Mouse (Mus musculus) adrenal gland, adult 18-20 months (tissue): ENCODE measurements around the gene Zfp36l2. TPM values are rescaled to one million over a fixed set of nuclear protein-coding genes. Genes with fewer than 3 reads are reported as not detected.
A peak's percentile ranks its signal among the peaks of the same experiment; 100 is the strongest.

Source experiments
- DNase-seq, 2 experiments: peaks; one replicate each; pipeline ENCODE4 v3.0.0; 2021 to 2022; ENCODE audit warnings: low spot score in 2 of 2
- total RNA-seq, 2 experiments: library from RNA; stranded (reverse); gene quantifications; 1 replicate in 1 of 2; 2 replicates in 1 of 2; pipeline ENCODE4 v1.2.3; 2021

Gene Zfp36l2
- total RNA-seq, 2 experiments from 2014 or later: 51.2 to 89.3 TPM

GRCm38 (mm10) chr17:84154302-84155028, 33.3 kb downstream of the Zfp36l2 start:
- DNase-seq: peak in 1 of 2 experiments; percentile 11

GRCm38 (mm10) chr17:84152976-84153786, 34.6 kb downstream of the Zfp36l2 start:
- peak in 1 of 2 experiments; percentile 18 for DNase-seq

- peak in 1 of 2 experiments; percentile 19 for DNase-seq
These were observed 35.4 kb downstream of the Zfp36l2 start for GRCm38 (mm10) chr17:84152206-84152975.

- DNase-seq: peak in 1 of 2 experiments; percentile 16
These were observed 36.4 kb downstream of the Zfp36l2 start for GRCm38 (mm10) chr17:84151306-84151705.

GRCm38 (mm10) chr17:84150291-84150690, 37.5 kb downstream of the Zfp36l2 start:
- DNase-seq: peak in 1 of 2 experiments; percentile 18

- peak in 1 of 2 experiments; percentile 15 for DNase-seq
These were observed 38.2 kb downstream of the Zfp36l2 start for GRCm38 (mm10) chr17:84149566-84149965.

GRCm38 (mm10) chr17:84148499-84149484, 39.0 kb downstream of the Zfp36l2 start:
- DNase-seq: peak; percentile 54 to 62

- DNase-seq: no peak
These were observed 40.3 kb downstream of the Zfp36l2 start for GRCm38 (mm10) chr17:84147183-84148108.

- no peak for DNase-seq
These were observed 41.1 kb downstream of the Zfp36l2 start for GRCm38 (mm10) chr17:84146458-84147182.

GRCm38 (mm10) chr17:84145826-84146287, 41.9 kb downstream of the Zfp36l2 start:
- peak in 1 of 2 experiments; percentile 47 for DNase-seq

- no peak for DNase-seq
These were observed 42.8 kb downstream of the Zfp36l2 start for GRCm38 (mm10) chr17:84144762-84145599.

GRCm38 (mm10) chr17:84144130-84144529, 43.6 kb downstream of the Zfp36l2 start:
- no peak for DNase-seq

GRCm38 (mm10) chr17:84143219-84143844, 44.4 kb downstream of the Zfp36l2 start:
- DNase-seq: no peak

- DNase-seq: no peak
These were observed 46.1 kb downstream of the Zfp36l2 start for GRCm38 (mm10) chr17:84141691-84142090.

GRCm38 (mm10) chr17:84140822-84141507, 46.8 kb downstream of the Zfp36l2 start:
- no peak for DNase-seq
